Mouse (Mus musculus) liver, postnatal 0 days (tissue): ENCODE data around the gene Pttg1.

Experiments used
- CTCF ChIP-seq: sonication (generic); IDR thresholded peaks from 2 replicates; pipeline ENCODE4 v1.5.1; 2016; ENCODE audit warnings: antibody characterized with exemption, low read depth
- EP300 ChIP-seq: IDR thresholded peaks from 2 replicates; pipeline ENCODE4 v1.6.1; 2016; ENCODE audit warnings: antibody characterized with exemption, low read depth, mild to moderate bottlenecking

DNA sequence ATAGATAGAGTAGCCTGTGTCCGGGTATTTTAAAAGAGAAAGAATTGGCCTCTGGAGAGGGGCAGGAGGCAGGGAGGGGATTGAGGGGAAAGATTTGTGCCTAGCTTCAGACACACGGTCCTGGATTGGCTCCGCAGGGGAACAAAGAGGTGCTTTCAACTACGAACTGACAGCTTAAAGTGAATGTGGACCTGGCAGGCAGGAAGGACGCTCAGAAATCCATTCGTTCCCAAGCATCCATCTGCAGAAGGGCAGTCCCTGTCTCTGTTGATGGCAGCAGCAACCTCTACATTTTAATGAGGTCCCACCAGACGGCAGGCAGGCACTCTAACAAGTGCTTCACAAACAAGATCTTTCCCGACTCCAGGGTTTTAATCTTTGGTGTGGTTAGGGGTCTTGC, 40.3 kb downstream of the Pttg1 start:
- TF ChIP-seq EP300, result no peak
- TF ChIP-seq CTCF, result no peak
